In genomic region chr6:4407748-4408147, GRCm38 (mm10) we compare ENCODE assay signal across 7 mouse cellular contexts.
DNase-seq lines count a peak whose midpoint lies in the region; ATAC-seq lines count a peak whose summit lies in the region.

No protein-coding gene starts in this region.

- no peak overlapping the region for H3K4me2 ChIP-seq in kidney, embryonic 14.5 days (replicated peaks; ENCODE audit: low read depth, low read length)
- H3K4me2 ChIP-seq in hindbrain, embryonic 12.5 days (replicated peaks): no peak overlapping the region

- no peak overlapping the region for H3K27ac ChIP-seq in kidney, embryonic 14.5 days (ENCODE audit: low read depth, low read length)
- H3K27ac ChIP-seq in hindbrain, embryonic 12.5 days: no peak overlapping the region

- H3K4me3 ChIP-seq in kidney, embryonic 14.5 days (ENCODE audit: low read length): no peak overlapping the region
- H3K4me3 ChIP-seq in hindbrain, embryonic 12.5 days: no peak overlapping the region

- H3K9me3 ChIP-seq in kidney, embryonic 14.5 days (ENCODE audit: control insufficient read depth, low read length): no peaks in the 10 kb centered on the region
- H3K9me3 ChIP-seq in hindbrain, embryonic 12.5 days (replicated peaks): no peaks in the 10 kb centered on the region

- ATAC-seq in kidney, embryonic 14.5 days (ENCODE audit: low FRiP score, low TSS enrichment): no peak
- no peak for ATAC-seq in hindbrain, embryonic 12.5 days (ENCODE audit: low FRiP score)

- WGBS in kidney, embryonic 14.5 days: 60% methylated on average over 3 of the region's 3 CpGs
- WGBS in hindbrain, embryonic 12.5 days: 50% methylated on average over 3 of the region's 3 CpGs

- H3K36me3 ChIP-seq in kidney, embryonic 14.5 days (ENCODE audit: control insufficient read depth, insufficient read depth, low read length): no peaks in the 10 kb centered on the region
- no peaks in the 10 kb centered on the region for H3K36me3 ChIP-seq in hindbrain, embryonic 12.5 days

- H3K27me3 ChIP-seq in kidney, embryonic 14.5 days (ENCODE audit: control insufficient read depth, insufficient read depth, low read length): no peaks in the 10 kb centered on the region
- H3K27me3 ChIP-seq in hindbrain, embryonic 12.5 days: no peaks in the 10 kb centered on the region

- peak; percentile 30 for DNase-seq in kidney, postnatal 10 days
- DNase-seq in ES-CJ7 (ENCODE audit: low read depth, low spot score) (peak; percentile 70), R1 (ENCODE audit: low read depth, low spot score) (peak; percentile 62)
- DNase-seq in heart, postnatal 4 days: peak; percentile 32
- DNase-seq in right cerebral cortex, postnatal 36 days (ENCODE audit: low spot score in 2 of 2): no peak

- H3K9ac ChIP-seq in kidney, embryonic 14.5 days (ENCODE audit: low read depth, low read length): no peak overlapping the region
- H3K9ac ChIP-seq in hindbrain, embryonic 12.5 days: no peak overlapping the region

- no peaks in the 10 kb centered on the region for H3K4me1 ChIP-seq in kidney, embryonic 14.5 days (ENCODE audit: control insufficient read depth, insufficient read depth, low read length)
- H3K4me1 ChIP-seq in hindbrain, embryonic 12.5 days: no peaks in the 10 kb centered on the region

Comparison
In these comparisons a context has a peak if more than half of its experiments do, and no peak if none do; other contexts are left out.
1. DNase-seq: peak in kidney, postnatal 10 days (single experiment), ES-CJ7 (single experiment), R1 (single experiment) and heart, postnatal 4 days (single experiment); none in right cerebral cortex, postnatal 36 days (0 of 2).